In the genomic region with DNA sequence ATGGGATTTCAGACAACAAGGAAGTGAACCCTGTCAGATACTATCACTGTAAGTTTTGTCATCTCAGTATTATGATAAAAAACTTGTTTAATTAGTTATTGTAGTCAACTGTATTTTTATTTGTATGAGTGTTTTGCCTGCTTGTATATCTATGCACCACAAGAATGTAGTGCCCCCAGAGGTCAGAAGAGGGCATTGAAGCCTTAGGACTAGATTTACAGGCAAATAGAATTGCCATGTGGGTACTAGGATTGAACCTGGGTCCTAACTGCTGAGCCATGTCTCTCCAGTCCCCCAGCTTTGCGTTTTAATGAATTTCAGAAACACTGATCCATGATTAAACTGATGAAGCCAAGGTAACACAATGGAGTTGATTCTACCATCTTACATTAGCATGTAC, we compare ENCODE assay signal across 8 mouse cellular contexts. TPM values are rescaled to one million over a fixed set of nuclear protein-coding genes. Genes with fewer than 3 reads are reported as not detected.
A peak's percentile ranks its signal among the peaks of the same experiment; 100 is the strongest.
DNase-seq lines count a peak whose midpoint lies in the region; ATAC-seq lines count a peak whose summit lies in the region.

No protein-coding gene starts in this region.

- H3K4me1 ChIP-seq in liver, embryonic 12.5 days: peaks cover 7% of the 10 kb centered on the region

- H3K4me3 ChIP-seq in liver, embryonic 12.5 days: no peak overlapping the region

- no peak overlapping the region for H3K9ac ChIP-seq in liver, embryonic 12.5 days

- no peak overlapping the region for H3K27ac ChIP-seq in liver, embryonic 12.5 days

- peak; percentile 66; the same call in 1 of the 2 replicates for ATAC-seq in liver, embryonic 12.5 days

- H3K4me2 ChIP-seq in liver, embryonic 12.5 days: no peak overlapping the region

- H3K9me3 ChIP-seq in liver, embryonic 12.5 days (replicated peaks): no peaks in the 10 kb centered on the region

- no peaks in the 10 kb centered on the region for H3K27me3 ChIP-seq in liver, embryonic 12.5 days (replicated peaks)

- peaks cover 85% of the 10 kb centered on the region for H3K36me3 ChIP-seq in liver, embryonic 12.5 days

- peak; percentile 18 to 34 for DNase-seq in heart, adult 18-20 months
- no peak for DNase-seq in heart, adult 11 months
- DNase-seq in CD4-positive, CD25-positive, alpha-beta regulatory T cell, adult 2 months (ENCODE audit: low read depth, low spot score): peak; percentile 73
- DNase-seq in brain, adult 2 months (ENCODE audit: low read depth, low spot score): peak; percentile 55
- peak; percentile 8 to 38 for DNase-seq in spleen, postnatal 36 days (ENCODE audit: low spot score in 2 of 2)
- no peak for DNase-seq in gastrocnemius, postnatal 25 days
- DNase-seq in urinary bladder, postnatal 36 days (ENCODE audit: low spot score in 2 of 2): no peak

- 43% methylated on average over 1 of the region's 1 CpGs for WGBS in liver, embryonic 12.5 days (ENCODE audit: insufficient replicate concordance)

RNA-seq across cellular contexts. Expression of a gene that starts 6.4 kb away (rescaled TPM):
- total RNA-seq in heart, adult 18-20 months (2021): 1 to 10 TPM; 6.7 to 7.3 TPM
- 40.8 and 43.2 TPM in 2 replicates for polyA plus RNA-seq in liver, embryonic 12.5 days (2016; fragmentation: Nextera tagmentation; extraction: Ambion mirVana)
- total RNA-seq in gastrocnemius, postnatal 25 days (2021): 1 to 10 TPM; 4.9 to 5.1 TPM

RNA-seq across cellular contexts. Expression of a gene that starts 7.3 kb away (rescaled TPM):
- total RNA-seq in heart, adult 18-20 months (2021): 100 to 1,000 TPM in 1 of 2 experiments, 10 to 100 TPM in 1; 95.5 to 103 TPM
- 115 and 121 TPM in 2 replicates for polyA plus RNA-seq in liver, embryonic 12.5 days (2016; fragmentation: Nextera tagmentation; extraction: Ambion mirVana)
- total RNA-seq in gastrocnemius, postnatal 25 days (2021): 100 to 1,000 TPM in 1 of 2 experiments, 10 to 100 TPM in 1; 97.2 to 102 TPM

RNA-seq across cellular contexts. Expression of a gene that starts 7.3 kb away (rescaled TPM):
- 10 to 100 TPM in 1 of 2 experiments, 1 to 10 TPM in 1; 8.8 to 11.6 TPM for total RNA-seq in heart, adult 18-20 months (2021)
- 5.1 and 5.2 TPM in 2 replicates for polyA plus RNA-seq in liver, embryonic 12.5 days (2016; fragmentation: Nextera tagmentation; extraction: Ambion mirVana)
- 10 to 100 TPM in 1 of 2 experiments, 1 to 10 TPM in 1; 9.8 to 10.7 TPM for total RNA-seq in gastrocnemius, postnatal 25 days (2021)

RNA-seq across cellular contexts. Expression of a gene that starts 52.1 kb away (rescaled TPM):
- 10 to 100 TPM; 13.1 to 13.2 TPM for total RNA-seq in heart, adult 18-20 months (2021)
- polyA plus RNA-seq in liver, embryonic 12.5 days (2016; fragmentation: Nextera tagmentation; extraction: Ambion mirVana): 41.1 and 42.1 TPM in 2 replicates
- 10 to 100 TPM in 1 of 2 experiments, 1 to 10 TPM in 1; 9.7 to 10.7 TPM for total RNA-seq in gastrocnemius, postnatal 25 days (2021)

Comparison
In these comparisons a context has a peak if more than half of its experiments do, and no peak if none do; other contexts are left out.
1. DNase-seq: peak in heart, adult 18-20 months (2 of 2), CD4-positive, CD25-positive, alpha-beta regulatory T cell, adult 2 months (single experiment), brain, adult 2 months (single experiment) and spleen, postnatal 36 days (2 of 2); none in heart, adult 11 months (single experiment), gastrocnemius, postnatal 25 days (single experiment) and urinary bladder, postnatal 36 days (0 of 2).